Mouse (Mus musculus): ENCODE results near the gene Ptprd. TPM values are rescaled to one million over a fixed set of nuclear protein-coding genes. Genes with fewer than 3 reads are reported as not detected.

Ptprd gene
- polyA plus RNA-seq, 1 experiment from 2014 or later, result 13.8 TPM

- 47% methylated on average over 1 of the region's 1 CpGs for WGBS
- Histone ChIP-seq H3K9ac (ENCODE audit: low read depth, low read length) (no peak overlapping the region), H3K9me3 (ENCODE audit: control insufficient read depth) (no peaks in the 10 kb centered on the region), H3K27ac (ENCODE audit: low read depth, low read length) (no peak overlapping the region), H3K4me1 (replicated peaks; ENCODE audit: control insufficient read depth, insufficient read depth, low read length) (no peaks in the 10 kb centered on the region), H3K36me3 (ENCODE audit: control insufficient read depth, insufficient read depth) (no peaks in the 10 kb centered on the region), H3K4me3 (ENCODE audit: low read depth, low read length) (no peak overlapping the region), H3K27me3 (replicated peaks; ENCODE audit: control insufficient read depth, insufficient read depth, low read length) (no peaks in the 10 kb centered on the region), H3K4me2 (replicated peaks; ENCODE audit: low read depth) (no peak overlapping the region)
- TF ChIP-seq CTCF (IDR thresholded peaks at IDR 0.05; ENCODE audit: low read depth), result no peak
- no peak for ATAC-seq
These were observed 951.8 kb downstream of the Ptprd start for GRCm38 (mm10) chr4:77259972-77260290.

- Histone ChIP-seq H3K4me2 (replicated peaks; ENCODE audit: low read depth) (no peak overlapping the region), H3K9me3 (ENCODE audit: control insufficient read depth) (no peaks in the 10 kb centered on the region), H3K27ac (ENCODE audit: low read depth, low read length) (no peak overlapping the region), H3K9ac (ENCODE audit: low read depth, low read length) (no peak overlapping the region), H3K4me1 (replicated peaks; ENCODE audit: control insufficient read depth, insufficient read depth, low read length) (no peaks in the 10 kb centered on the region), H3K4me3 (ENCODE audit: low read depth, low read length) (no peak overlapping the region), H3K27me3 (replicated peaks; ENCODE audit: control insufficient read depth, insufficient read depth, low read length) (no peaks in the 10 kb centered on the region), H3K36me3 (ENCODE audit: control insufficient read depth, insufficient read depth) (no peaks in the 10 kb centered on the region)
- no peak for TF ChIP-seq CTCF (IDR thresholded peaks at IDR 0.05; ENCODE audit: low read depth)
- ATAC-seq, result no peak
- 50% methylated on average over 8 of the region's 8 CpGs for WGBS
These were observed 952.4 kb downstream of the Ptprd start for GRCm38 (mm10) chr4:77259250-77259971.

- H3K9ac ChIP-seq (ENCODE audit: low read depth, low read length), result no peak overlapping the region
- WGBS, result 55% methylated on average over 4 of the region's 4 CpGs
- no peak overlapping the region for H3K4me3 ChIP-seq (ENCODE audit: low read depth, low read length)
- no peak overlapping the region for H3K4me2 ChIP-seq (replicated peaks; ENCODE audit: low read depth)
- ATAC-seq, result no peak
- no peaks in the 10 kb centered on the region for H3K36me3 ChIP-seq (ENCODE audit: control insufficient read depth, insufficient read depth)
- TF ChIP-seq CTCF (IDR thresholded peaks at IDR 0.05; ENCODE audit: low read depth), result no peak
- no peak overlapping the region for H3K27ac ChIP-seq (ENCODE audit: low read depth, low read length)
- H3K4me1 ChIP-seq (replicated peaks; ENCODE audit: control insufficient read depth, insufficient read depth, low read length), result no peaks in the 10 kb centered on the region
- no peaks in the 10 kb centered on the region for H3K27me3 ChIP-seq (replicated peaks; ENCODE audit: control insufficient read depth, insufficient read depth, low read length)
- H3K9me3 ChIP-seq (ENCODE audit: control insufficient read depth), result no peaks in the 10 kb centered on the region
These were observed 960.6 kb downstream of the Ptprd start for GRCm38 (mm10) chr4:77251188-77251587.

GRCm38 (mm10) chr4:77249801-77250200 is 962.0 kb downstream of the Ptprd start:
- Histone ChIP-seq H3K4me2 (replicated peaks; ENCODE audit: low read depth) (no peak overlapping the region), H3K27ac (ENCODE audit: low read depth, low read length) (no peak overlapping the region), H3K9me3 (ENCODE audit: control insufficient read depth) (no peaks in the 10 kb centered on the region), H3K36me3 (ENCODE audit: control insufficient read depth, insufficient read depth) (no peaks in the 10 kb centered on the region), H3K4me1 (replicated peaks; ENCODE audit: control insufficient read depth, insufficient read depth, low read length) (no peaks in the 10 kb centered on the region), H3K4me3 (ENCODE audit: low read depth, low read length) (no peak overlapping the region), H3K27me3 (replicated peaks; ENCODE audit: control insufficient read depth, insufficient read depth, low read length) (no peaks in the 10 kb centered on the region), H3K9ac (ENCODE audit: low read depth, low read length) (no peak overlapping the region)
- TF ChIP-seq CTCF (IDR thresholded peaks at IDR 0.05; ENCODE audit: low read depth), result no peak
- 24% methylated on average over 1 of the region's 1 CpGs for WGBS
- ATAC-seq, result no peak

- no peak overlapping the region for H3K4me2 ChIP-seq (replicated peaks; ENCODE audit: low read depth)
- WGBS, result 38% methylated on average over 1 of the region's 1 CpGs
- H3K9ac ChIP-seq (ENCODE audit: low read depth, low read length), result no peak overlapping the region
- H3K27me3 ChIP-seq (replicated peaks; ENCODE audit: control insufficient read depth, insufficient read depth, low read length), result no peaks in the 10 kb centered on the region
- H3K27ac ChIP-seq (ENCODE audit: low read depth, low read length), result no peak overlapping the region
- no peaks in the 10 kb centered on the region for H3K36me3 ChIP-seq (ENCODE audit: control insufficient read depth, insufficient read depth)
- TF ChIP-seq CTCF (IDR thresholded peaks at IDR 0.05; ENCODE audit: low read depth), result no peak
- no peaks in the 10 kb centered on the region for H3K9me3 ChIP-seq (ENCODE audit: control insufficient read depth)
- no peak for ATAC-seq
- H3K4me3 ChIP-seq (ENCODE audit: low read depth, low read length), result no peak overlapping the region
- no peaks in the 10 kb centered on the region for H3K4me1 ChIP-seq (replicated peaks; ENCODE audit: control insufficient read depth, insufficient read depth, low read length)
These were observed 962.8 kb downstream of the Ptprd start for GRCm38 (mm10) chr4:77248918-77249317.

GRCm38 (mm10) chr4:77241852-77242455 is 969.8 kb downstream of the Ptprd start:
- no peaks in the 10 kb centered on the region for H3K4me1 ChIP-seq (replicated peaks; ENCODE audit: control insufficient read depth, insufficient read depth, low read length)
- no peaks in the 10 kb centered on the region for H3K27me3 ChIP-seq (replicated peaks; ENCODE audit: control insufficient read depth, insufficient read depth, low read length)
- ATAC-seq, result no peak
- H3K27ac ChIP-seq (ENCODE audit: low read depth, low read length), result no peak overlapping the region
- no peak overlapping the region for H3K9ac ChIP-seq (ENCODE audit: low read depth, low read length)
- H3K4me2 ChIP-seq (replicated peaks; ENCODE audit: low read depth), result no peak overlapping the region
- no peaks in the 10 kb centered on the region for H3K9me3 ChIP-seq (ENCODE audit: control insufficient read depth)
- H3K4me3 ChIP-seq (ENCODE audit: low read depth, low read length), result no peak overlapping the region
- H3K36me3 ChIP-seq (ENCODE audit: control insufficient read depth, insufficient read depth), result no peaks in the 10 kb centered on the region
- WGBS, result 69% methylated on average over 6 of the region's 6 CpGs
- no peak for TF ChIP-seq CTCF (IDR thresholded peaks at IDR 0.05; ENCODE audit: low read depth)
